Mouse (Mus musculus): ENCODE measurements around the gene Spef1.

The Spef1 gene

GRCm38 (mm10) chr2:131142592-131142991, 44.5 kb downstream of the Spef1 start:
- CTCF ChIA-PET, result no interaction called here

DNA sequence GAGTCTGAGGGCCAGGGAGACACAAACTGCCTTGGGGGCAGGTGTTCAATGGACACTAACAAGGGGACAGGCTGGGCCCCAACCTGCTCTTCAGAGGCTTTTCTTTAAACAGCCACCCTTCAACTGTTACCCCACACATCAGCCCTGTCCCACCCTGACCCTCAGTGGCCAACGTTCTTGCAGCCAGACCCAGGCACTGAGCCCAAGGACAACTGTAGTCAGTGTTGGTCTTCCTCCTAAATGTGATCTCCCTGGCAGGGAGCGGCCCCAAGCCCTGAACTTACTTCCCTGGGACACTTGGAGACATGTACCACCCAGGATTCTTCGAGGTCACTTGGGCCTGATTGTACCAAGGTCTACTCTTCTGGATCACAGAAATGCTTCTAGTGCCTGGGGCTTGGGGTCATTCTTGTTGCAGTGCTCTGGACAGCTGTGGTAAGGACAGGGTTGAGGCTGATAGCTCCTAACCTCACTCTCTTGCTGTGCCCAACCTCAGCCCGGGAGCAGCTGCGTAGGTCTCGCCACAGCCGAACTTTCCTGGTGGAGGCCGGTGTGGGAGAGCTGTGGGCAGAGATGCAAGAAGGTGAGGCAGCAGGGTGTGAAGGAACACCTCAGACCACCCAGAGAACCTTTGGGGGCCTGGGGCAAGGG, 45.6 kb downstream of the Spef1 start:
- CTCF ChIA-PET, result no interaction called here

GRCm38 (mm10) chr2:131140533-131140905, 46.6 kb downstream of the Spef1 start:
- CTCF ChIA-PET, result no interaction called here

GRCm38 (mm10) chr2:131139886-131140532, 47.1 kb downstream of the Spef1 start:
- CTCF ChIA-PET, result interaction anchor here (0.5 kb wide), 1 partner anchor 498 kb away, joined by 3 read pairs; no protein-coding TSS in a partner anchor

GRCm38 (mm10) chr2:131139287-131139686, 47.8 kb downstream of the Spef1 start:
- CTCF ChIA-PET, result interaction anchor here (0.5 kb wide), 1 partner anchor 498 kb away, joined by 3 read pairs; no protein-coding TSS in a partner anchor

- CTCF ChIA-PET, result no interaction called here
These were observed 48.3 kb downstream of the Spef1 start for GRCm38 (mm10) chr2:131138760-131139159.

GRCm38 (mm10) chr2:131138296-131138695, 48.8 kb downstream of the Spef1 start:
- CTCF ChIA-PET, result no interaction called here

DNA sequence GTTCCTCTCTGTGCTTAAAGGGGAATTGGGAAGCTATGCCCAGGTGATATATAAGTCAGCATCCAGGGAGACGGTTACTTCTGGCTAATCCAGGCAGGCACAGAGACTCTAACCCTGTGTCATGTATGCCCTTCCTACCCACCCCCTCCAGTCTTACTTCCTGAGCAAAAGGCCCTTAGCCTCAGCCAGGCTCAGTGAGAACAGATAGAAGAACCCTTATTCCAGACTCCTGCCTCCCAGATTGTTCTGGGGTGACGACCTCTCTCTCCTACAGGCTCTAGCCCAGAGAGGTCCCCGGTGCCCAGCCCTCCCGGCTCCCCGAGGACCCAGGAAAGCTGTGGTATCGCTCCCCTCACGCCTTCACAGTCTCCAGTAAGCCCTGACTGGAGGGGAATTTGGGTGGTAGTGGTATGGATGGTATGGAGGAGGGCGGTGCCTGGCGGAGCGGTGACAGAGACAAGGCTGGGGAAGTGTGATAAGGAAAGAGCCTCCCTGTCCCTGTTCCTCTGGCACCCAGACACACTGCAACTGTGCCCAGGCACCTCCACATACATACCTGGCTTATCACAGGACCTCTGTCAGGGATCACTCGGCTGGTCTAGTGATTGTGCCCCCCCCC, 51.5 kb downstream of the Spef1 start:
- CTCF ChIA-PET, result no interaction called here

- CTCF ChIA-PET, result no interaction called here
These were observed 52.2 kb downstream of the Spef1 start for GRCm38 (mm10) chr2:131134826-131135400.

GRCm38 (mm10) chr2:131134381-131134780, 52.7 kb downstream of the Spef1 start:
- CTCF ChIA-PET, result no interaction called here

DNA sequence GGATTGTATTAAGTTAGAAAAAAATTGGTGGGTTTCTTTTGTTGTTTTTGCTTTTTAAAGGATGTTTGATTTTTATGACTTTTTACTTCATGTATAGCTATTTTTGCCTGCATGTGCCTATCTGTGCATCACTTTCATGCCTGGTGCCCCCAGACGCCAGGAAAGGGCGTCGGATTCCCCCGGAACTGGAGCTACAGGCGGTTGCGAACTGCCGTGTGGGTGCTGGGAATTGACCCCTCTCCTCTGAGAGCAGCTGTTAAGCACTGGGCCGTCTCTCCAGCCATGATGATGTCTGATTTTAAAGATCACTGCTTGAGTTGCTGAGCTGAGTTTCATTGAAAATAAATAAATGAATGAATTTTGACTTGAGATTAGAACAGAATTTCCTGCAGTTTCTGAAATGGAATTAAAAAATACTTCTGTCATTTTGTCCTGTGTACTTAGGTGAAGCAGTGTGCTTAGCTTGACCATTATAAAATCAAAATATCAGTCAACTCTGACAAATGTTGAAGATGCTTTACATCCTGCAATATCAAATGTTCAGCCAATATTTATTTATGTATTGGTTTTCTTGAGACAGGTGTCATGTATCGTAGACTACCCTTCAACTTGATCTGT, 54.0 kb downstream of the Spef1 start, which contains the start of gene Gm11037:
Gene Gm11037 (plus strand): TSS at position 568 of the 618 bp plus-strand sequence.
- CTCF ChIA-PET, result no interaction called here

DNA sequence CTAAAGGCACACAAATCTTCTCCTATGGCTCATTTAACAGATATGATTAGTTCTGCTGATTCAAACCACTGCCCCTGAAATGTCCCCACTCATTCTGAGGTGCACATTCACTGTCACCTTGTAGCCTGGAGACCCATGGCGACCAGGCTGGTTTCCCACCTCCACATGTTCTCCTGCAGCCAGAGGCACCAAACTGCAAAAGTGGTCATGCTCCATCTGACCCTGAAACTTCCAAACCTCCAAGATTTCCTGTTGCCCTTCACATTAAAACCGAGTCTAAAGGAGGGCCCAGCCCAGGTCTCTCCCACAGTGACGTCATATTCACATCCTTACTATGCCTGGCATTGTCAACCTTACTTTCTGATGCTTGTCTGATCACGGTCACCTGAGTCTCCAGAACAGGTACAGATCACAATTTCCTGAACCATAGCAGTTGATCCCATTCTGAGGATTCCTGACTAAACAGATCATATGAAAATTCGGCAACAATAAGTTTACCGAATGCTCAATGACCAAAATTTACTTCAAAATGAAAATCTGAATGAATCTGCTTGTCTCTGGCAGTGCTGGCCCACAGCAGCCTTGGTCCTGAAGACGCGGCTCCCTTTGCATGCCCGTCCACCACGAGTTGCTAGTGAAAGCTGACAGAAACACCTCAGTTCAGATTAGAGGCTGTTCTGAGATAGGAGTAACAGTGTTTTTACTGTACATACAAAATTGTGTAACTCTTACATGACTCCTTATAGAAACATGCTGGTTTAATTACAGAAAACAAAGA, 54.8 kb downstream of the Spef1 start:
- CTCF ChIA-PET, result no interaction called here

DNA sequence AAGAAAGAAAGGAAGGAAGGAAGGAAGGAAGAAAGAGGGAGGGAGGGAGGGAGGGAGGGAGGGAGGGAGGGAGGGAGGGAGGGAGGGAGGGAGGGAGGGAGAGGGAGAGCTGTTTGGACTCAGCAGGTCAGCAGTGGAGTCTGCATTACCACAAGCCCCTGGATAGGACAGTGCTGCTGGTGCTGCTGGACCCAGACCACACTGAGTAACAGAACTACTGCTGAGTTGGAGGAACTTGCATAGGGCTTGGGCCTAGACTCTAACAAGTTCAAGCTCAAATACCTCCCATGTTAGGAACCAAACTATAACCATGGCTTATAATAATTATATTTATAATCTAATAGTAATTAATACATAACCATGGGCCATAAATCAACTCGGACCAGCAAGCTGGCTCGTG, 56.2 kb downstream of the Spef1 start:
- CTCF ChIA-PET, result no interaction called here

DNA sequence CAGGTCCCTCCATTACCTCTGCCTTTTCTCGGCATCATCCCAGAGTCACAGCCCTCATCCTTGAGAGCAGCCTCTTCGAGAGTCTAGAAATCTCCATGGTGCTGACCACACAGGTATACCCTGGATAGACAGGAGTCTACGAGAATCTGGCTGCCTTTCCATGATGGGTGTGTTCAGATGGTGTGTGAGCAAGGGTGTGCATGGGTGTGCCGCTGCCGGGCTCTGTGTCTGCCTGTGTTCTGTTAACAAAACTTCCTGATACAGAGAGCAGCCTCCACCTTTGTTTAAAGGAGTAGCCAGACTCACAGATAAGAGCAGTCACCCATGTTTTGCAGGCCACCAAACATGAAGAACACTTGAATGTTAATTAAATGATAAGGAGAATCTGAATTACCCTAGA, 57.2 kb downstream of the Spef1 start:
- CTCF ChIA-PET, result no interaction called here

DNA sequence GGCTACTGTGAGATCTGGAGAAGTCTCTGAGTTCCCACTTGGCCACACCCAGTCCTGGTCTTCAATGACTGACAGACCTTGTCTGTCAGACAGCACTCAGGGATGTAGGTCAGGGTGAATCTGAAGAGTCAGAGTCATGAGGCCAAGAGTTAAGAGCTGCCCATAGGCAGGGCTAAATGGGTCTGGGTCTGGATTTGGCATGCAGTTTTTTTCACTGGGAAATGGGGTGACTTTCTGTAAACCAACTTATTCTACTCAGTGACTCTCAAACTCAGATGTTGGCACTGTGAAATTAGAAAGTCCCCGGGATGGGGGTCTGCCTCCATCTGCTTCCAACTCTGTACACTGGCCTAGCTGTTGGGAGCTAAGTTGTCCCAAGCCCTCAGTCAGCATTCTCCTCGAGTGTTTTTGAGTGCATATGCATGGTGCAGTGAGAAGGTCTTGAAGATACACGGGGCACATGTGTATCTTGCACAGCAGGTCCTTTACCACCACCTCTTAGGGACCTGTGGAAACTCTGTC, 58.4 kb downstream of the Spef1 start:
- CTCF ChIA-PET, result no interaction called here

DNA sequence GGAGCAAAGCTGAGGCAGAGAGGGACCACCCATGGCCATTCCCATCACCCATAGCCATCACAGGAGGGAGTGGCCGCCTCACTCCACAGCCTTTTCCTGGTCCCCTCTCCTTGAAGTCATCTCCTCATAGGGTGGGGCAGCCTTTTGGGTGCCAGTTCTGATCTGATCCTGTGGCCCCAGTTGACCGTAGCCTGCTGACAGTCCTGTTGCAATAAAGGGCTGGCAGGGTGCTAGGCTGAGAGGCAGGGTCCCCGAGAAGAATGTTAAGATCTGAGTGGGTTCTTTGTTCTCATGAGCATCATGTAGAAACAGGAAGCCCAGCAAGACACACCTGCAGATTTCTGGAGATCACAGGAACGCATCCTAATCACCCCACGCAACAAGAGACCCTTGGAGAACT, 58.9 kb downstream of the Spef1 start:
- CTCF ChIA-PET, result no interaction called here

- CTCF ChIA-PET, result no interaction called here
These were observed 59.8 kb downstream of the Spef1 start, which contains the start of gene Hspa12b for GRCm38 (mm10) chr2:131127161-131127730. Hspa12b (plus strand) TSS chr2:131127280.

DNA sequence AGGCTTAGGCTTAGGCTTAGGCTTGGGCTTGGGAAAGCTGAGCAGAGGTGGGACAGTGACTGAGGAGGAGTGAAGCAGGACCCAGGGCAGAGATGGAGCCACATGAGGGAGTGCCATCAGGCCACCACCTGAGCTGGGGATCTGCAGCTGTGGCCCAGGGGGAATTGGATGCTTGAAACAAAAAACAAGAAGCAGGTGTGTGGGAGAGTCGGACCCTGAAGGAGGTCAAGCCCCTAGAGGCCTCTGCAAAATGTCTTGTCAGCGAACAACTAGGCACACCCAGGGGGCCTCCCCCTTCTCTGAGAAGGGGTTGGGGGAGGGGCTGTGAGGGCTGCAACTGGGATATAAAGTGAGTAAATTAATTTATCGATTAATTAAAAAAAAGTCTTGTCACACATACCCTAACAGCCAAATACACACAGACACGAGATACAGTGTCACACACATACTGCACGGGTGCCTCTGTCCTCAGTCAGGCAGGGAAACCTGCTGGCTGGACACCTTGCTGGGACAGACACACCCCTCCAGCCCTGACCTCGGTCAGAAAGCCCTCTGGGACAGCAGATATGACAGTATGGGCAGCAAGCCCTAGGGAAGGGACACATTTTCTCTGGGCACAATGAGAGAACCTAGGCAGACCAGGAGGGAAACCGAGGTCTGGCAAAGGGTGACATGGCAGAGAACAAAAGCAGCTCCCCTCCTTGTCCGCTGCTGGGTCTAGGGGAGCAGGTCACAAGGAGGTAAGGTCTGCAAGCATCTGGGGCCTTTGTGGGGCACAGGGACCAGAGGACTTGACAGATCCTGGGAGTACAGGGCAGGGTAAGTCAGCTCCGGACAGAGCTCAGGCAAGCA, 60.9 kb downstream of the Spef1 start:
- CTCF ChIA-PET, result no interaction called here

- CTCF ChIA-PET, result no interaction called here
These were observed 61.7 kb downstream of the Spef1 start for GRCm38 (mm10) chr2:131125157-131125963.

All from spleen, embryonic (tissue).